ENCODE assay signal across 8 mouse cellular contexts in genomic region chr8:85839916-85840656, GRCm38 (mm10). TPM values are rescaled to one million over a fixed set of nuclear protein-coding genes. Genes with fewer than 3 reads are reported as not detected.
DNase-seq lines count a peak whose midpoint lies in the region; ATAC-seq and TF ChIP-seq lines count a peak whose summit lies in the region.

No protein-coding gene starts in this region.

- peaks cover 14% of the 10 kb centered on the region for H3K4me1 ChIP-seq in forebrain, embryonic 16.5 days (replicated peaks; ENCODE audit: control insufficient read depth, insufficient read depth, low read length)
- peaks cover 9% of the 10 kb centered on the region for H3K4me1 ChIP-seq in liver, embryonic 16.5 days (ENCODE audit: control insufficient read depth, low read depth, low read length)

- H3K27me3 ChIP-seq in forebrain, embryonic 16.5 days (replicated peaks; ENCODE audit: control insufficient read depth, insufficient read depth, low read length) = no peaks in the 10 kb centered on the region
- no peaks in the 10 kb centered on the region for H3K27me3 ChIP-seq in liver, embryonic 16.5 days (ENCODE audit: control insufficient read depth, insufficient read depth, low read depth, low read length)

- peak overlapping the region; percentile 98 for H3K9ac ChIP-seq in forebrain, embryonic 16.5 days (replicated peaks; ENCODE audit: low read depth, low read length)
- H3K9ac ChIP-seq in liver, embryonic 16.5 days (ENCODE audit: low read depth, low read length) = peak overlapping the region; percentile 91

- H3K4me2 ChIP-seq in forebrain, embryonic 16.5 days (ENCODE audit: low read length) = peak overlapping the region; percentile 70
- H3K4me2 ChIP-seq in liver, embryonic 16.5 days (ENCODE audit: low read depth, low read length) = peak overlapping the region; percentile 86

- no peaks in the 10 kb centered on the region for H3K9me3 ChIP-seq in forebrain, embryonic 16.5 days (ENCODE audit: control insufficient read depth, low read length)
- H3K9me3 ChIP-seq in liver, embryonic 16.5 days (replicated peaks; ENCODE audit: control insufficient read depth, low read length) = no peaks in the 10 kb centered on the region

- peaks cover 6% of the 10 kb centered on the region; the same call in 1 of the 2 replicates for H3K36me3 ChIP-seq in forebrain, embryonic 16.5 days (ENCODE audit: control insufficient read depth, insufficient read depth)
- H3K36me3 ChIP-seq in liver, embryonic 16.5 days (ENCODE audit: control insufficient read depth, insufficient read depth) = no peaks in the 10 kb centered on the region; the same call in 1 of the 2 replicates

- no peak for TF ChIP-seq CTCF in layer of hippocampus, adult 2 months (conservative IDR thresholded peaks at IDR 0.05)

- H3K27ac ChIP-seq in layer of hippocampus, adult 2 months = peak overlapping the region; percentile 100
- peak overlapping the region; percentile 97 for H3K27ac ChIP-seq in forebrain, embryonic 16.5 days (ENCODE audit: low read length)
- peak overlapping the region; percentile 98 for H3K27ac ChIP-seq in liver, embryonic 16.5 days (ENCODE audit: low read length)

- ATAC-seq in forebrain, embryonic 16.5 days = no peak
- no peak; the same call in 1 of the 2 replicates for ATAC-seq in liver, embryonic 16.5 days (ENCODE audit: low read depth)
- ATAC-seq in megakaryocyte progenitor cell, adult 5-6 weeks (replicated peaks; ENCODE audit: poor library complexity) = no peak
- ATAC-seq in granulocyte monocyte progenitor cell, adult 5-6 weeks (replicated peaks; ENCODE audit: poor library complexity, severe bottlenecking) = no peak

- H3K4me3 ChIP-seq in layer of hippocampus, adult 2 months = peak overlapping the region; percentile 96
- peak overlapping the region; percentile 90 for H3K4me3 ChIP-seq in forebrain, embryonic 16.5 days (replicated peaks; ENCODE audit: low read length)
- H3K4me3 ChIP-seq in liver, embryonic 16.5 days (ENCODE audit: low read depth, low read length) = peak overlapping the region; percentile 93

- under 1% methylated on average over 21 of the region's 21 CpGs for WGBS in forebrain, embryonic 16.5 days
- WGBS in liver, embryonic 16.5 days (ENCODE audit: insufficient replicate concordance) = under 1% methylated on average over 21 of the region's 21 CpGs

- DNase-seq in layer of hippocampus, adult 2 months (ENCODE audit: low spot score in 2 of 2) = no peak
- no peak for DNase-seq in layer of hippocampus, adult 11-12 months (ENCODE audit: low spot score)
- peak; percentile 71 for DNase-seq in R1 (ENCODE audit: low read depth, low spot score)
- DNase-seq in layer of hippocampus, adult 18-20 months (ENCODE audit: low spot score in 2 of 2) = no peak

RNA-seq across cellular contexts. Expression of gene Itfg1, which starts 0.6 kb away (rescaled TPM):
- total RNA-seq in layer of hippocampus, adult 2 months (2021) = 100 to 1,000 TPM; 152 to 156 TPM
- 171 and 178 TPM in 2 replicates for polyA plus RNA-seq in forebrain, embryonic 16.5 days (2015; fragmentation: Nextera tagmentation; extraction: Ambion mirVana)
- polyA plus RNA-seq in liver, embryonic 16.5 days (2015; fragmentation: Nextera tagmentation; extraction: Ambion mirVana) = 22.2 and 22.3 TPM in 2 replicates
- total RNA-seq in megakaryocyte progenitor cell, adult 5-6 weeks (2015) = 64.7 and 71.0 TPM in 2 replicates
- total RNA-seq in megakaryocyte progenitor cell, adult 5-6 weeks (2017) = 43.1 and 44.1 TPM in 2 replicates
- 100 to 1,000 TPM; 160 to 162 TPM for total RNA-seq in layer of hippocampus, adult 18-20 months (2021)
- 42.7 and 44.0 TPM in 2 replicates for total RNA-seq in granulocyte monocyte progenitor cell, adult 5-6 weeks (2014; fragmentation: Nextera tagmentation)
- 47.5 and 55.2 TPM in 2 replicates for total RNA-seq in granulocyte monocyte progenitor cell, adult 5-6 weeks (2017)

RNA-seq across cellular contexts. Expression of gene Phkb, which starts 0.7 kb away (rescaled TPM):
- 10 to 100 TPM; 40.1 to 44.0 TPM for total RNA-seq in layer of hippocampus, adult 2 months (2021)
- polyA plus RNA-seq in forebrain, embryonic 16.5 days (2015; fragmentation: Nextera tagmentation; extraction: Ambion mirVana) = 26.0 and 26.3 TPM in 2 replicates
- polyA plus RNA-seq in liver, embryonic 16.5 days (2015; fragmentation: Nextera tagmentation; extraction: Ambion mirVana) = 10.4 and 12.7 TPM in 2 replicates
- 85.6 and 92.8 TPM in 2 replicates for total RNA-seq in megakaryocyte progenitor cell, adult 5-6 weeks (2015)
- total RNA-seq in megakaryocyte progenitor cell, adult 5-6 weeks (2017) = 62.4 and 67.5 TPM in 2 replicates
- total RNA-seq in layer of hippocampus, adult 18-20 months (2021) = 10 to 100 TPM; 40.3 to 43.9 TPM
- 77.5 and 92.9 TPM in 2 replicates for total RNA-seq in granulocyte monocyte progenitor cell, adult 5-6 weeks (2014; fragmentation: Nextera tagmentation)
- total RNA-seq in granulocyte monocyte progenitor cell, adult 5-6 weeks (2017) = 54.0 and 68.0 TPM in 2 replicates
